Mouse (Mus musculus): ENCODE results near the gene Dnase2a. TPM values are rescaled to one million over a fixed set of nuclear protein-coding genes. Genes with fewer than 3 reads are reported as not detected.

The Dnase2a gene
- polyA plus RNA-seq, 1 experiment from 2014 or later: 5.5 TPM

Small RNA genes within 50 kb of the gene (microRNA-seq; reads per million reads assigned to microRNA genes)
- gene Gm24197 (not detected), gene Mir7069 (2.8 reads per million, percentile 3 among the genes with 10 or more reads in this experiment)

Other genes with a start within 250 kb of the Dnase2a start
- gene Ier2, start 245.7 kb upstream of the Dnase2a start, polyA plus RNA-seq (2014; fragmentation: Nextera tagmentation; extraction: Ambion mirVana): 36.4 and 43.8 TPM in 2 replicates
- gene Trmt1, start 222.3 kb upstream of the Dnase2a start, polyA plus RNA-seq (2014; fragmentation: Nextera tagmentation; extraction: Ambion mirVana): 46.1 and 50.0 TPM in 2 replicates
- gene Nacc1, start 220.7 kb upstream of the Dnase2a start, polyA plus RNA-seq (2014; fragmentation: Nextera tagmentation; extraction: Ambion mirVana): 15.1 and 17.4 TPM in 2 replicates
- gene Lyl1, start 207.1 kb upstream of the Dnase2a start, polyA plus RNA-seq (2014; fragmentation: Nextera tagmentation; extraction: Ambion mirVana): 12.1 and 13.7 TPM in 2 replicates
- gene G430095P16Rik, start 185.6 kb upstream of the Dnase2a start, polyA plus RNA-seq (2014; fragmentation: Nextera tagmentation; extraction: Ambion mirVana): 5.2 and 5.9 TPM in 2 replicates
- 16.3 and 16.8 TPM in 2 replicates for gene Nfix, start 108.2 kb upstream of the Dnase2a start, polyA plus RNA-seq (2014; fragmentation: Nextera tagmentation; extraction: Ambion mirVana)
- 5.9 and 6.6 TPM in 2 replicates for gene Dand5, start 85.7 kb upstream of the Dnase2a start, polyA plus RNA-seq (2014; fragmentation: Nextera tagmentation; extraction: Ambion mirVana)
- gene Gadd45gip1, start 77.0 kb upstream of the Dnase2a start, polyA plus RNA-seq (2014; fragmentation: Nextera tagmentation; extraction: Ambion mirVana): 49.9 and 53.0 TPM in 2 replicates
- gene Rad23a, start 67.9 kb upstream of the Dnase2a start, polyA plus RNA-seq (2014; fragmentation: Nextera tagmentation; extraction: Ambion mirVana): 122 and 125 TPM in 2 replicates
- 500 and 527 TPM in 2 replicates for gene Calr, start 61.6 kb upstream of the Dnase2a start, polyA plus RNA-seq (2014; fragmentation: Nextera tagmentation; extraction: Ambion mirVana)
- 47.6 and 50.7 TPM in 2 replicates for gene Farsa, start 51.6 kb upstream of the Dnase2a start, polyA plus RNA-seq (2014; fragmentation: Nextera tagmentation; extraction: Ambion mirVana)
- gene Syce2, start 36.4 kb upstream of the Dnase2a start, polyA plus RNA-seq (2014; fragmentation: Nextera tagmentation; extraction: Ambion mirVana): 23.7 and 25.2 TPM in 2 replicates
- 34.0 and 38.6 TPM in 2 replicates for gene Gcdh, start 14.6 kb upstream of the Dnase2a start, polyA plus RNA-seq (2014; fragmentation: Nextera tagmentation; extraction: Ambion mirVana)
- 1.8 and 2.5 TPM in 2 replicates for gene Klf1, start 6.6 kb upstream of the Dnase2a start, polyA plus RNA-seq (2014; fragmentation: Nextera tagmentation; extraction: Ambion mirVana)
- 0.08 and 0.23 TPM in 2 replicates for gene Mast1, start 28.8 kb downstream of the Dnase2a start, polyA plus RNA-seq (2014; fragmentation: Nextera tagmentation; extraction: Ambion mirVana)
- gene Rtbdn, start 38.4 kb downstream of the Dnase2a start, polyA plus RNA-seq (2014; fragmentation: Nextera tagmentation; extraction: Ambion mirVana): 0.12 TPM in 1 of 2 replicates, not detected in the other
- gene Gm49661, start 60.9 kb downstream of the Dnase2a start, polyA plus RNA-seq (2014; fragmentation: Nextera tagmentation; extraction: Ambion mirVana): not detected in 2 replicates
- gene Prdx2, start 61.0 kb downstream of the Dnase2a start, polyA plus RNA-seq (2014; fragmentation: Nextera tagmentation; extraction: Ambion mirVana): 792 and 804 TPM in 2 replicates
- 71.8 and 80.8 TPM in 2 replicates for gene Rnaseh2a, start 61.2 kb downstream of the Dnase2a start, polyA plus RNA-seq (2014; fragmentation: Nextera tagmentation; extraction: Ambion mirVana)
- 10.1 and 10.9 TPM in 2 replicates for gene Junb, start 70.2 kb downstream of the Dnase2a start, polyA plus RNA-seq (2014; fragmentation: Nextera tagmentation; extraction: Ambion mirVana)
- gene Hook2, start 82.0 kb downstream of the Dnase2a start, polyA plus RNA-seq (2014; fragmentation: Nextera tagmentation; extraction: Ambion mirVana): 5.0 and 5.1 TPM in 2 replicates
- not detected in 2 replicates for gene Best2, start 106.0 kb downstream of the Dnase2a start, polyA plus RNA-seq (2014; fragmentation: Nextera tagmentation; extraction: Ambion mirVana)
- 91.5 and 109 TPM in 2 replicates for gene Asna1, start 116.7 kb downstream of the Dnase2a start, polyA plus RNA-seq (2014; fragmentation: Nextera tagmentation; extraction: Ambion mirVana)
- gene Trir, start 118.3 kb downstream of the Dnase2a start, polyA plus RNA-seq (2014; fragmentation: Nextera tagmentation; extraction: Ambion mirVana): 92.0 and 95.9 TPM in 2 replicates
- gene Tnpo2, start 128.4 kb downstream of the Dnase2a start, polyA plus RNA-seq (2014; fragmentation: Nextera tagmentation; extraction: Ambion mirVana): 13.0 and 15.2 TPM in 2 replicates
- gene Fbxw9, start 151.5 kb downstream of the Dnase2a start, polyA plus RNA-seq (2014; fragmentation: Nextera tagmentation; extraction: Ambion mirVana): 16.6 and 21.6 TPM in 2 replicates
- gene Gm5741, start 159.4 kb downstream of the Dnase2a start, polyA plus RNA-seq (2014; fragmentation: Nextera tagmentation; extraction: Ambion mirVana): not detected in 2 replicates
- 50.7 and 55.8 TPM in 2 replicates for gene Dhps, start 163.2 kb downstream of the Dnase2a start, polyA plus RNA-seq (2014; fragmentation: Nextera tagmentation; extraction: Ambion mirVana)
- 125 and 136 TPM in 2 replicates for gene Wdr83os, start 172.2 kb downstream of the Dnase2a start, polyA plus RNA-seq (2014; fragmentation: Nextera tagmentation; extraction: Ambion mirVana)
- gene Wdr83, start 172.7 kb downstream of the Dnase2a start, polyA plus RNA-seq (2014; fragmentation: Nextera tagmentation; extraction: Ambion mirVana): 35.4 and 43.0 TPM in 2 replicates
- 32.9 and 35.7 TPM in 2 replicates for gene Man2b1, start 174.7 kb downstream of the Dnase2a start, polyA plus RNA-seq (2014; fragmentation: Nextera tagmentation; extraction: Ambion mirVana)
- 0.80 and 1.1 TPM in 2 replicates for gene Zfp791, start 214.5 kb downstream of the Dnase2a start, polyA plus RNA-seq (2014; fragmentation: Nextera tagmentation; extraction: Ambion mirVana)
- gene Cks1brt, start 243.4 kb downstream of the Dnase2a start, polyA plus RNA-seq (2014; fragmentation: Nextera tagmentation; extraction: Ambion mirVana): not detected in 2 replicates

Data from heart, embryonic 14.5 days (tissue).